Mouse (Mus musculus): ENCODE results near the gene Pycr2.
"Not testable (repeated sequence)": the region's sequence is repeated elsewhere in the genome, so short reads cannot be mapped to it uniquely, and the experiment has no call there.

DNA sequence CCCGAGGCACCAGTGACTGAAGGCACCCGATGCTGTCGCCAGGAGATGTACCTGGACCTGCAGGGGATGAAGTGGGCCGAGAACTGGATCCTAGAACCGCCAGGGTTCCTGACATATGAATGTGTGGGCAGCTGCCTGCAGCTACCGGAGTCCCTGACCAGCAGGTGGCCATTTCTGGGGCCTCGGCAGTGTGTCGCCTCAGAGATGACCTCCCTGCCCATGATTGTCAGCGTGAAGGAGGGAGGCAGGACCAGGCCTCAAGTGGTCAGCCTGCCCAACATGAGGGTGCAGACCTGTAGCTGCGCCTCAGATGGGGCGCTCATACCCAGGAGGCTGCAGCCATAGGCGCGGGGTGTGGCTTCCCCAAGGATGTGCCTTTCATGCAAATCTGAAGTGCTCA lies 33.5 kb downstream of the Pycr2 start:
- TF ChIP-seq CTCF (conservative IDR thresholded peaks at IDR 0.05; ENCODE audit: insufficient read depth, insufficient read length, low read depth, low read length); POLR2A (IDR thresholded peaks at IDR 0.05; ENCODE audit: low read depth, low read length): not testable (repeated sequence)

Measured in kidney, adult 2 months (tissue).